Comparison of ENCODE assay signal across 27 mouse cellular contexts in genomic region chr3:66572887-66573519, GRCm38 (mm10).
A peak's percentile ranks its signal among the peaks of the same experiment; 100 is the strongest.
DNase-seq lines count a peak whose midpoint lies in the region; ATAC-seq and TF ChIP-seq lines count a peak whose summit lies in the region.
"Had no signal": no experiment of that assay in that cellular context is flagged by ENCODE, and none has a peak within 500 bp of the region (broad histone marks: within the 10 kb centered on the region; RNA-seq: fewer than 3 reads in every experiment).

No protein-coding gene starts in this region.

- TF ChIP-seq POLR2A in limb, embryonic 14.5 days (IDR thresholded peaks at IDR 0.05; ENCODE audit: borderline replicate concordance, extremely low read depth, insufficient read depth, insufficient read length): no peak

- 88% methylated on average over 12 of the region's 12 CpGs for WGBS in midbrain, embryonic 11.5 days
- WGBS in midbrain, embryonic 15.5 days: 85% methylated on average over 12 of the region's 12 CpGs
- WGBS in embryonic facial prominence, embryonic 13.5 days: 63% methylated on average over 12 of the region's 12 CpGs
- WGBS in embryonic facial prominence, embryonic 15.5 days: 67% methylated on average over 12 of the region's 12 CpGs
- 40% methylated on average over 12 of the region's 12 CpGs for WGBS in limb, embryonic 14.5 days
- 92% methylated on average over 12 of the region's 12 CpGs for WGBS in forebrain, postnatal 0 days

- H3K36me3 ChIP-seq in midbrain, embryonic 11.5 days (ENCODE audit: control insufficient read depth, insufficient read depth, low read length): no peaks in the 10 kb centered on the region
- no peaks in the 10 kb centered on the region for H3K36me3 ChIP-seq in midbrain, embryonic 15.5 days (replicated peaks)
- H3K36me3 ChIP-seq in embryonic facial prominence, embryonic 13.5 days: no peaks in the 10 kb centered on the region
- no peaks in the 10 kb centered on the region for H3K36me3 ChIP-seq in embryonic facial prominence, embryonic 15.5 days
- no peaks in the 10 kb centered on the region for H3K36me3 ChIP-seq in limb, embryonic 14.5 days (ENCODE audit: control insufficient read depth, insufficient read depth, low read length)
- no peaks in the 10 kb centered on the region for H3K36me3 ChIP-seq in forebrain, postnatal 0 days (ENCODE audit: insufficient read depth)
- H3K36me3 ChIP-seq: forebrain, embryonic 12.5 days; forebrain, embryonic 15.5 days; hindbrain, embryonic 10.5 days; hindbrain, embryonic 13.5 days had no signal

- no peak for TF ChIP-seq CTCF in forebrain, postnatal 0 days (IDR thresholded peaks at IDR 0.05; ENCODE audit: low read depth)

- no peak overlapping the region for H3K4me2 ChIP-seq in midbrain, embryonic 11.5 days
- H3K4me2 ChIP-seq in midbrain, embryonic 15.5 days: no peak overlapping the region
- H3K4me2 ChIP-seq in embryonic facial prominence, embryonic 13.5 days: peak overlapping the region; percentile 39
- peak overlapping the region; percentile 21; the same call in 1 of the 2 replicates for H3K4me2 ChIP-seq in embryonic facial prominence, embryonic 15.5 days (replicated peaks)
- peak overlapping the region; percentile 28 for H3K4me2 ChIP-seq in limb, embryonic 14.5 days (replicated peaks; ENCODE audit: low read depth, low read length, severe bottlenecking)
- no peak overlapping the region for H3K4me2 ChIP-seq in forebrain, postnatal 0 days (ENCODE audit: low read depth)
- H3K4me2 ChIP-seq: forebrain, embryonic 12.5 days; forebrain, embryonic 15.5 days; heart, embryonic 11.5 days; hindbrain, embryonic 13.5 days had no signal

- no peaks in the 10 kb centered on the region for H3K4me1 ChIP-seq in midbrain, embryonic 11.5 days (ENCODE audit: control insufficient read depth, insufficient read depth, low read length)
- H3K4me1 ChIP-seq in midbrain, embryonic 15.5 days: no peaks in the 10 kb centered on the region
- peaks cover 19% of the 10 kb centered on the region for H3K4me1 ChIP-seq in embryonic facial prominence, embryonic 13.5 days
- peaks cover 6% of the 10 kb centered on the region for H3K4me1 ChIP-seq in embryonic facial prominence, embryonic 15.5 days
- H3K4me1 ChIP-seq in limb, embryonic 14.5 days (ENCODE audit: control insufficient read depth, insufficient read depth, low read length): peaks cover 27% of the 10 kb centered on the region
- H3K4me1 ChIP-seq in forebrain, postnatal 0 days (ENCODE audit: insufficient read depth): no peaks in the 10 kb centered on the region
- H3K4me1 ChIP-seq: forebrain, embryonic 12.5 days; forebrain, embryonic 15.5 days; hindbrain, embryonic 10.5 days; hindbrain, embryonic 13.5 days had no signal

- H3K9me3 ChIP-seq in midbrain, embryonic 11.5 days (ENCODE audit: control insufficient read depth, low read length): no peaks in the 10 kb centered on the region; the same call in 1 of the 2 replicates
- H3K9me3 ChIP-seq in midbrain, embryonic 15.5 days: no peaks in the 10 kb centered on the region
- no peaks in the 10 kb centered on the region for H3K9me3 ChIP-seq in embryonic facial prominence, embryonic 13.5 days
- no peaks in the 10 kb centered on the region for H3K9me3 ChIP-seq in embryonic facial prominence, embryonic 15.5 days (replicated peaks)
- H3K9me3 ChIP-seq in limb, embryonic 14.5 days (ENCODE audit: control insufficient read depth, low read length): no peaks in the 10 kb centered on the region
- H3K9me3 ChIP-seq in forebrain, postnatal 0 days (ENCODE audit: low read length): no peaks in the 10 kb centered on the region
- H3K9me3 ChIP-seq: forebrain, embryonic 12.5 days; forebrain, embryonic 15.5 days; hindbrain, embryonic 13.5 days had no signal

- no peak overlapping the region for H3K9ac ChIP-seq in midbrain, embryonic 11.5 days (ENCODE audit: low read length)
- no peak overlapping the region for H3K9ac ChIP-seq in midbrain, embryonic 15.5 days
- no peak overlapping the region for H3K9ac ChIP-seq in embryonic facial prominence, embryonic 13.5 days
- no peak overlapping the region for H3K9ac ChIP-seq in embryonic facial prominence, embryonic 15.5 days
- H3K9ac ChIP-seq in limb, embryonic 14.5 days (ENCODE audit: low read depth, low read length, severe bottlenecking): no peak overlapping the region; the same call in 1 of the 2 replicates
- H3K9ac ChIP-seq in forebrain, postnatal 0 days: no peak overlapping the region
- H3K9ac ChIP-seq: forebrain, embryonic 12.5 days; forebrain, embryonic 15.5 days; hindbrain, embryonic 13.5 days had no signal

- no peak for ATAC-seq in midbrain, embryonic 11.5 days (ENCODE audit: low FRiP score)
- ATAC-seq in midbrain, embryonic 15.5 days (replicated peaks): no peak
- ATAC-seq in embryonic facial prominence, embryonic 13.5 days (ENCODE audit: insufficient number of reproducible peaks, insufficient read depth, low FRiP score, low TSS enrichment, low read depth): no peak
- ATAC-seq in embryonic facial prominence, embryonic 15.5 days (ENCODE audit: insufficient number of reproducible peaks, low FRiP score, low TSS enrichment, low read depth): no peak
- peak; percentile 69 for ATAC-seq in limb, embryonic 14.5 days (ENCODE audit: low FRiP score, low read depth)
- no peak for ATAC-seq in forebrain, postnatal 0 days
- ATAC-seq: activated CD4-positive, CD25-positive, alpha-beta regulatory T cell, adult 4 months; forebrain, embryonic 15.5 days; hindbrain, embryonic 16.5 days; inflammation-experienced regulatory T-cells, adult 6 months; intestine, embryonic 16.5 days had no signal

- DNase-seq in midbrain, embryonic 11.5 days (ENCODE audit: low spot score, missing footprints): peak; percentile 69
- peak; percentile 51 for DNase-seq in limb, embryonic 14.5 days (ENCODE audit: low spot score)
- DNase-seq in forebrain, postnatal 0 days: no peak
- DNase-seq in cerebellum, postnatal 25 days: no peak
- DNase-seq in gastrocnemius, postnatal 25 days: no peak
- DNase-seq: adrenal gland, postnatal 10 days; adrenal gland, postnatal 36 days; cerebellum, adult 2 months; cerebellum, adult 9-11 months; cerebellum, postnatal 36 days; embryo, embryonic 11 days; gastrocnemius, postnatal 10 days; heart, adult 11 months; heart, postnatal 36 days had no signal

- H3K27me3 ChIP-seq in midbrain, embryonic 11.5 days (ENCODE audit: control insufficient read depth, insufficient read depth, low read length): no peaks in the 10 kb centered on the region
- no peaks in the 10 kb centered on the region for H3K27me3 ChIP-seq in midbrain, embryonic 15.5 days (replicated peaks)
- peaks cover 5% of the 10 kb centered on the region; the same call in 1 of the 2 replicates for H3K27me3 ChIP-seq in embryonic facial prominence, embryonic 13.5 days
- H3K27me3 ChIP-seq in embryonic facial prominence, embryonic 15.5 days: no peaks in the 10 kb centered on the region
- H3K27me3 ChIP-seq in limb, embryonic 14.5 days (ENCODE audit: control insufficient read depth, insufficient read depth, low read length): no peaks in the 10 kb centered on the region
- no peaks in the 10 kb centered on the region for H3K27me3 ChIP-seq in forebrain, postnatal 0 days (ENCODE audit: insufficient read depth, low read length)
- H3K27me3 ChIP-seq: forebrain, embryonic 12.5 days; forebrain, embryonic 15.5 days; hindbrain, embryonic 13.5 days had no signal

- H3K27ac ChIP-seq in midbrain, embryonic 11.5 days (ENCODE audit: low read depth, low read length): no peak overlapping the region
- no peak overlapping the region for H3K27ac ChIP-seq in midbrain, embryonic 15.5 days
- peak overlapping the region; percentile 53 for H3K27ac ChIP-seq in embryonic facial prominence, embryonic 13.5 days
- H3K27ac ChIP-seq in embryonic facial prominence, embryonic 15.5 days (replicated peaks): no peak overlapping the region
- H3K27ac ChIP-seq in limb, embryonic 14.5 days (replicated peaks; ENCODE audit: low read depth, low read length): peak overlapping the region; percentile 73
- H3K27ac ChIP-seq in forebrain, postnatal 0 days (ENCODE audit: low read depth, low read length): no peak overlapping the region
- H3K27ac ChIP-seq: forebrain, embryonic 12.5 days; forebrain, embryonic 15.5 days; hindbrain, embryonic 10.5 days; hindbrain, embryonic 13.5 days had no signal

- H3K4me3 ChIP-seq in midbrain, embryonic 11.5 days (ENCODE audit: low read depth, low read length): no peak overlapping the region
- H3K4me3 ChIP-seq in midbrain, embryonic 15.5 days: no peak overlapping the region
- H3K4me3 ChIP-seq in embryonic facial prominence, embryonic 13.5 days: no peak overlapping the region
- no peak overlapping the region for H3K4me3 ChIP-seq in embryonic facial prominence, embryonic 15.5 days (replicated peaks)
- no peak overlapping the region for H3K4me3 ChIP-seq in limb, embryonic 14.5 days (replicated peaks; ENCODE audit: low read length)
- H3K4me3 ChIP-seq in forebrain, postnatal 0 days (ENCODE audit: low read depth, low read length): no peak overlapping the region
- H3K4me3 ChIP-seq: erythroblast, embryonic 14.5 days; forebrain, embryonic 12.5 days; forebrain, embryonic 15.5 days; hindbrain, embryonic 10.5 days; hindbrain, embryonic 13.5 days had no signal

Comparison
In these comparisons a context has a peak if more than half of its experiments do, and no peak if none do; other contexts are left out.
1. H3K27ac ChIP-seq: peak in embryonic facial prominence, embryonic 13.5 days (single experiment) and limb, embryonic 14.5 days (single experiment); none in midbrain, embryonic 11.5 days (single experiment), midbrain, embryonic 15.5 days (single experiment), embryonic facial prominence, embryonic 15.5 days (single experiment) and forebrain, postnatal 0 days (single experiment).
2. DNase-seq: peak in midbrain, embryonic 11.5 days (single experiment) and limb, embryonic 14.5 days (single experiment); none in forebrain, postnatal 0 days (single experiment), cerebellum, postnatal 25 days (0 of 2) and gastrocnemius, postnatal 25 days (single experiment).
3. H3K4me2 ChIP-seq: peak in embryonic facial prominence, embryonic 13.5 days (single experiment), embryonic facial prominence, embryonic 15.5 days (single experiment) and limb, embryonic 14.5 days (single experiment); none in midbrain, embryonic 11.5 days (single experiment), midbrain, embryonic 15.5 days (single experiment) and forebrain, postnatal 0 days (single experiment).